Mouse (Mus musculus) midbrain, embryonic 15.5 days (tissue): ENCODE data around the gene Slc22a12. TPM values are rescaled to one million over a fixed set of nuclear protein-coding genes. Genes with fewer than 3 reads are reported as not detected.
A peak's percentile ranks its signal among the peaks of the same experiment; 100 is the strongest.

Source experiments
- ATAC-seq: fragments of 200-750 bp; cut with Nextera tagmentation; replicated peaks from 2 replicates; pipeline ENCODE4 v1.8.0; 2017; ENCODE audit warnings: moderate TSS enrichment
- H3K27ac ChIP-seq: fragments of 300-500 bp; sonication (generic); 2 replicates; pipeline ENCODE4 v1.5.1; 2015; ENCODE audit warnings: mild to moderate bottlenecking, inconsistent platforms
- H3K27me3 ChIP-seq: fragments of 300-500 bp; sonication (generic); replicated peaks from 2 replicates; pipeline ENCODE4 v1.6.1; 2015; ENCODE audit warnings: inconsistent platforms
- H3K36me3 ChIP-seq: fragments of 300-500 bp; sonication (generic); replicated peaks from 2 replicates; pipeline ENCODE4 v1.6.1; 2015; ENCODE audit warnings: inconsistent platforms
- H3K4me1 ChIP-seq: fragments of 300-500 bp; sonication (generic); 2 replicates; pipeline ENCODE4 v1.6.1; 2015; ENCODE audit warnings: inconsistent platforms
- H3K4me2 ChIP-seq: fragments of 300-500 bp; sonication (generic); 2 replicates; pipeline ENCODE4 v1.6.1; 2015; ENCODE audit warnings: inconsistent platforms, mild to moderate bottlenecking, moderate library complexity
- H3K4me3 ChIP-seq: fragments of 300-500 bp; sonication (generic); 2 replicates; pipeline ENCODE4 v1.5.1; 2015; ENCODE audit warnings: mild to moderate bottlenecking, inconsistent platforms
- H3K9ac ChIP-seq: fragments of 300-500 bp; sonication (generic); 2 replicates; pipeline ENCODE4 v1.6.1; 2015; ENCODE audit warnings: mild to moderate bottlenecking, inconsistent platforms
- H3K9me3 ChIP-seq: fragments of 300-500 bp; sonication (generic); 2 replicates; pipeline ENCODE4 v1.6.1; 2016; ENCODE audit warnings: inconsistent platforms
- WGBS: fragments of 180-500 bp; shearing (Covaris S2); methylation state at CpG from one replicate; pipeline ENCODE4 v1.1.7; 2015; ENCODE audit warnings: mixed read lengths; 5-methylcytosine and 5-hydroxymethylcytosine counted together
- polyA plus RNA-seq: library from polyadenylated mRNA; unstranded; fragments of >200 nt; fragmentation: Nextera tagmentation; extraction: Ambion mirVana; gene quantifications from 2 replicates; pipeline ENCODE4 v1.2.1, GENCODE M21; 2015

The Slc22a12 gene
- polyA plus RNA-seq, 1 experiment from 2014 or later = 0.32 TPM

DNA sequence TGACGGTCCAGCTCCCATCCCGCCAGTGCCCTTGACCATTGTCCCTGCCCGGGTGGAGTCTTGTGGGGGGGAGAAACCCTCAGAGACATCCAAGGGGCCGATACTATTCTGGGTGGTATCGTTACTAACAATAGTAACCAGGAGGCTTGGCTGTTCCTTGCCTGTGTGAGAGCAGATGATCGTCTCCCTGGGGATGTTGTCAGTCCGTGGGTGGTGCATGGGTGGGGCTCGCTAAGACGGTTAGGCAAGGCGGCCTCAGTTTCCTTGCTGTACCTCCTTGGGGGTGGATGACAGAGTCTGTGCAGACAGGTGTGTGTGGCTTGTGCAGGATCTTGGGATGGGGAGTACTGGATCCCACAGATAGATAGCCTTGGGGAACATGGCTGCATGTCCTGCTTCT lies 35.4 kb downstream of the Slc22a12 start:
- Histone ChIP-seq H3K27ac (no peak overlapping the region), H3K9me3 (no peaks in the 10 kb centered on the region), H3K4me1 (peaks cover 34% of the 10 kb centered on the region), H3K27me3 (no peaks in the 10 kb centered on the region), H3K9ac (no peak overlapping the region), H3K4me3 (no peak overlapping the region), H3K4me2 (no peak overlapping the region), H3K36me3 (peaks cover 27% of the 10 kb centered on the region)
- ATAC-seq = no peak
- 48% methylated on average over 10 of the region's 10 CpGs for WGBS

DNA sequence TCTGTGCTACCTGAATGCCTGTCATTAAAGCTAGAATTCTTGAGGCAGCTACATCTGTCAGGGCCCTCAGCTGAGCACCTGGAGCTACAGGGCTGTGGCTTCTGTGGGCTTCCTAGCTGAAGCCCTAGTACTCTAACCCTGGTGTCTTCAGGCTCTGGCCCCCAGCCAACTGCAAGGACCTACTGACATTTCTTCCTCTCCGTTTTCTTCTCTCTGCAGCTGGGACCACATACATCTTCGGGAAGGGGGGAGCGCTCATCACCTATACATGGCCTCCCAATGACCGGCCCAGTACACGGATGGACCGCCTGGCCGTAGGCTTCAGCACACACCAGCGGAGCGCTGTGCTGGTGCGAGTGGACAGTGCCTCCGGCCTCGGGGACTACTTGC lies 38.2 kb downstream of the Slc22a12 start:
- H3K4me1 ChIP-seq = peaks cover 59% of the 10 kb centered on the region
- H3K4me3 ChIP-seq = no peak overlapping the region
- ATAC-seq = no peak
- H3K27ac ChIP-seq = peak overlapping the region; percentile 20
- H3K27me3 ChIP-seq = no peaks in the 10 kb centered on the region
- no peaks in the 10 kb centered on the region for H3K9me3 ChIP-seq
- 90% methylated on average over 12 of the region's 12 CpGs for WGBS
- H3K9ac ChIP-seq = no peak overlapping the region; the same call in 1 of the 2 replicates
- peaks cover 26% of the 10 kb centered on the region for H3K36me3 ChIP-seq
- H3K4me2 ChIP-seq = 0 out of 2 replicates have a peak overlapping the region, but pooled peaks have one; percentile 64

DNA sequence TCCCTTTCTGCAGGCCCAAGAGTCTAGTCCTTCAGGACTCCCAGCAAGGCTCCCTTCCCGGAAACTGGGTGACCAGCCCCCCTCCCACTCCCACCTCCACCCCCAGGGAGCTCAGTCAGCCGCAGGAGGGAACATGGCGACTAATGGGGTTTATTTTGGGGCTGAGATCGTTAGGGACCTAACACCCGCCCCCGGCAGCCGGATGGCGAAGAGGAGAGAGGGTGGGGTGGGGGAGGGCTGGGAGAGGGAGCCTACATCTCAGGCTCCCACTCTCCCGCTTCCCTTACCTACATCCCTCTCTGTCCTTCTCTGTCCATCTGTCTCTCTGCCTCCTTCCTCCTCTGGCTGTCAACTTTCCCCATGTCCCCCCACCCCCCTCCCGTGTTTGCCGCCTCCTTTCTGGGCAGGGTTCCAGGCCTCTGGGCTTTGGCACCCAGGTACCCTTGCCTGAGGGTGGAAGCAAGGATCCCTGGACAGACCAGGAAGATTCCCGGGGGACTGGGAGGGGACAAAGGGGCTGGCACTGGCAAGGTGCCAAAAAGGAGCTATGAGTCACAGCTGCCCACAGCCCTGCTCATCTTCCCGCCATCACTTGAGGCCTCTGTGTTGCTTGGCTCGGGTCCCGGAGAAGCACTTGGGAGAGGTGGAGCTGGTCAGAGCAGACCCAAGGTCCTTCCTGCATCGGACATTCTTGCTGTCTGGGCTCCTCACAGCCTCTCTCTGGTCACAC lies 38.7 kb downstream of the Slc22a12 start:
- Histone ChIP-seq H3K4me1 (peaks cover 61% of the 10 kb centered on the region), H3K9me3 (no peaks in the 10 kb centered on the region), H3K27ac (peak overlapping the region; percentile 82), H3K9ac (no peak overlapping the region; the same call in 1 of the 2 replicates), H3K4me2 (peak overlapping the region; percentile 64; the same call in 1 of the 2 replicates), H3K36me3 (peaks cover 22% of the 10 kb centered on the region), H3K4me3 (0 out of 2 replicates have a peak overlapping the region, but pooled peaks have one; percentile 94), H3K27me3 (no peaks in the 10 kb centered on the region)
- 48% methylated on average over 15 of the region's 16 CpGs for WGBS
- ATAC-seq = no peak

DNA sequence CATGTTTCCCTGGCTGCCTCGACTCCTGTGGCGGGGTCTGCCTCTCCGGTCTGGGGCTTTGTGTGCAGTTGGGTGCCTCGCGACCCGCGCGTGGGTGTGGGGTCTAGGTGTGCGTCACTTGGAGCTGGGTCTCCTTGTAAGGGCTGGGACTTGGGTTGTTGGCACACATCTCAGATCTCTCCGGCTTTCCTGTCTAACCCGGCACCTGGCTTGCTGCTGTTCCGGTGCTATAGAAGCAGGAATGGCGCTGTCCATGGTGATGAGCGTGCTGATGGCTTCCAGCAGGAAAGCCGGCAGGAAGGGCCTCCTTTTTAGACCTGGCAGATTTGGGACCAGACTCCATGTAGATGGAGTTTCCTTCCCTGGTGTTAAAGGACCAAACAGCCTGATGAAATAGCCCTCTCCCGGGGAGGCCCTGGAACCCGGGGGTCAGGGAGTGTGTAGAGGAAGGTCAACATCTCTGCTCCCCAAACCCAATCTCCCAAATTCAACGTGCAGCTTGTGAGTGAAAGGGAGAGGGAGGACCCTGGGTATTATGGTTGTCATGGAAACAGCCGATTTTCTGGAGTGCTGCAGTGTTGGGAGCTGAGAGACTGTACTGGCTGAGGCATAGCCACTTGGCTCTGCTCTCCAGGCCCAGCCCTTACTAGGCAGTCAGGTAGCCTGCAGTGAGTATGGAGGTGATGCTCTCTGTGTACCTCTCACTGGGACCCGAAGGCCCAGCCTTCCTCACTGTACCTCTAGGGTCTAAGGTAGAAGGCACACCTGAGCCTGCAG lies 40.1 kb downstream of the Slc22a12 start:
- Histone ChIP-seq H3K27me3 (no peaks in the 10 kb centered on the region), H3K4me2 (peak overlapping the region; percentile 64), H3K9ac (peak overlapping the region; percentile 51), H3K27ac (peak overlapping the region; percentile 82), H3K4me1 (peaks cover 61% of the 10 kb centered on the region), H3K4me3 (peak overlapping the region; percentile 94), H3K36me3 (peaks cover 22% of the 10 kb centered on the region), H3K9me3 (no peaks in the 10 kb centered on the region)
- 4% methylated on average over 20 of the region's 20 CpGs for WGBS
- ATAC-seq = peak; percentile 73

DNA sequence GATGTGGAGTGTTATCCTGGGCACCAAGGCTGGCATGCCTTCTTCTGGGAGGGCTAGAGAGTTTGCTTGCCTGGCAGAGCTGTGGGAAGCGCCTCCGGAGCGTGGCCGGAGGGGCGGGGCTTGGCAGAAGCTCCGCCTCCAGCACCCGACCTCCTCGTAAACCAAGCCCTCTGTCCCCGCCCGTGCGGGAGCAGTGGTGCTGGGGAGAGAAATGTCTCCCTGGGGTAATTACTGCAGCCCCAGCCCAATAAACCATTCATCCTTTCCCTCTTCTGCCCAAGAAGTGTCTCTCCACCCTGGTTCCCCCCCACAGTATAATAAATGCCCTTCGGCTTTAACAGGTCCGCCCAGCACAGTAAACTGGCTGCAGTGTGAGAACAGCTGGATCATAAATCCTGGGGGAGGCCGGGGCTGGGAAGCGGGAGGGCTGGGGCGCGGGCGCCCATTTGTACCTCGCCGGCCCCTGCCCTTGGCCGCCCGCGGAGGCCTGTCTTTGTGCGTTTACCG lies 40.7 kb downstream of the Slc22a12 start:
- Histone ChIP-seq H3K27ac (peak overlapping the region; percentile 82), H3K27me3 (no peaks in the 10 kb centered on the region), H3K9ac (peak overlapping the region; percentile 51), H3K4me1 (peaks cover 61% of the 10 kb centered on the region), H3K9me3 (no peaks in the 10 kb centered on the region), H3K4me2 (peak overlapping the region; percentile 64), H3K4me3 (peak overlapping the region; percentile 94), H3K36me3 (peaks cover 22% of the 10 kb centered on the region)
- peak; percentile 46 for ATAC-seq
- 1% methylated on average over 25 of the region's 25 CpGs for WGBS

DNA sequence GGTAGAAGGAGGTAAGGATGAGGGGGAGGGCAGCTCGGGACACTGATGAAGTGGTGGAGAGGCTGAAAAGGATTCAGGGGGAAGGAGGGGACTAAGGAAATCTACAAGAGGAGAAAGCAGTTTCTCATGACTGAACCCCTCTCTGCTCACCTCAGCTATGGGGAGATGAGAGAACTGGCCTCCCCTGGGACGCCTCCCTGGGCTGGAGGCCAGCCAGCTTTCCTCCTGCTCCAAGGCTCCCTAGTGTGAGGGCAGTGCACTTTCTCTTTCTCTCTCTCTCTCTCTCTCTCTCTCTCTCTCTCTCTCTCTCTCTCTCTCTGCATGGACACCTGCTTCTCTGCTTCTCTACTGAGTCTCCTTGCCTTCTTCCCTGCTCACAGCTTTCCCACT lies 42.2 kb downstream of the Slc22a12 start:
- peak overlapping the region; percentile 64 for H3K4me2 ChIP-seq
- peak overlapping the region; percentile 94 for H3K4me3 ChIP-seq
- no peaks in the 10 kb centered on the region for H3K9me3 ChIP-seq
- H3K36me3 ChIP-seq = peaks cover 9% of the 10 kb centered on the region
- H3K27ac ChIP-seq = peak overlapping the region; percentile 94
- WGBS = 44% methylated on average over 2 of the region's 2 CpGs
- peaks cover 71% of the 10 kb centered on the region for H3K4me1 ChIP-seq
- no peak for ATAC-seq
- peak overlapping the region; percentile 99 for H3K9ac ChIP-seq
- no peaks in the 10 kb centered on the region for H3K27me3 ChIP-seq

DNA sequence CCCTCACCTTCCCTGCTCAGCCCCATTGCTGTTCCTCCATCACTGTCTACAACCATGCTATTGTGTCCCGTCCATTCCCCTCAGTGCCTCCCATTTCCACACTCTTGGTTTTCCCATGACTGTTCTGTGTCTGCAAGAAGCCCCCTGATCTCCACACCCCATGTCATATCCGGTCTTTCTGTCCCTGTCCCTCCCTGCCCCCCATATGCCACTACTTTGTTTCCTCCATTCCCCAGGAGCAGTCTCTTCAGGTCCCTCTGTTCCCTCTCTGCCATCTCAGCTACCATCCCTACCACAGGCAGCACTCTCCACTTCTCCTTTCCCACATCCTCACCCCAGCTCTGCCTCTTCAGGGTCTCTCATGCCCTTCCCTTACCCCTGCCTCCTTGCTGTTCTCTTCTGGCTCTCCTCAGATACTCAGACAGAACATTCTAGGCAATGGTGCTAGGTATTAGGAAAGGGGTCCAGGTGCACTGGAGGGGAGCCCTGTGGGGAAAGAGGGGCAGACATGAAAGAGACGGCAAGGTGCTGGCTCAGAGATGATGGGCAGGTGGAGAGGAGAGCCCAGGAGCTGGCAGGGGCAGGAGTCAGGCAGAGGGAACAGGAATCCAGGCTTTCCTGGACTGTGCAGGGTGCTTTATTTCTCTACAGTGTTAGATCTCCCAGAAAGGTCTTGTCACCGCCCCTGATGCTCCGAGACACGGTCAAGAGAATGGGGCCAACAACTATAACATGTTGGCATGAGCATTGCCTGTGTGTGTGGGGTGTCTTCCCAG lies 42.8 kb downstream of the Slc22a12 start:
- Histone ChIP-seq H3K27me3 (no peaks in the 10 kb centered on the region), H3K36me3 (peaks cover 4% of the 10 kb centered on the region), H3K27ac (peak overlapping the region; percentile 94), H3K9me3 (no peaks in the 10 kb centered on the region), H3K4me3 (peak overlapping the region; percentile 94), H3K9ac (peak overlapping the region; percentile 99), H3K4me1 (peaks cover 77% of the 10 kb centered on the region), H3K4me2 (peak overlapping the region; percentile 64)
- 39% methylated on average over 6 of the region's 6 CpGs for WGBS
- ATAC-seq = no peak

DNA sequence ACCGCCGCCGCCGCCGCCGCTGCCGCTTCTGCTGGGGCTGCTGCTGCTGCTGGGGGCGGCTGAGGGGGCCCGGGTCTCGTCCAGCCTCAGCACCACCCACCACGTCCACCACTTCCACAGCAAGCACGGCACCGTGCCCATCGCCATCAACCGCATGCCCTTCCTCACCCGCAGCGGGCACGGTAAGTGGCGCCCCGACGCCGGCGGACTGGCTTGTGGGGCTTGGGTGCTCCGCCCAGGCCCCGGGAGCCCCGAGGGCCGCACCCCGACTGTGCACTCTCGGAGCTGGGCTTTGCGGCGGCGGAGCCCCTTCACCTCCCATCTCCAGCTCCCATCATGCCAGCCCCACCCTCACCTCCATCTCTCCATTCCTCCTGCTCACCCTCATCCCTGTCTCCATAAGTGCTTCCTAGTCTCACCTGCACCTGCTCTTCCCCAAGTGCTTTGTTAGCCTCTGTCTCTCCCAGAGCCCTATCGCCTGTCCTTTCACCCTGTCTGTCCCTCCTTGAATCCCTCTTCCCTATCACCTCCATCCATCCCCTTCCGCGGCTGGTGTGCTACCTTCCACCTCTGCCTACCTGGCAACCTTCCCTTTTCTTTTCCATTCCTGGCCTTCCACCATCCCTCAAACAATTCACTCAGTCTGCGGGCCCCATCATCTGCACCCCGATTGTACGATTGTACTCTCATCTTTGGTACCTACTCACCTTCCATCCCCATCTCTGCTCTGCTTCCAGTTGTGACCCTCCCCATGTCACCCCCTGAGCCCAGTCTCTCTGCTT lies 44.3 kb downstream of the Slc22a12 start:
- H3K4me1 ChIP-seq = peaks cover 64% of the 10 kb centered on the region
- H3K4me2 ChIP-seq = peak overlapping the region; percentile 64
- H3K4me3 ChIP-seq = peak overlapping the region; percentile 94
- peak overlapping the region; percentile 94 for H3K27ac ChIP-seq
- no peak for ATAC-seq
- H3K27me3 ChIP-seq = no peaks in the 10 kb centered on the region
- WGBS = 2% methylated on average over 37 of the region's 38 CpGs
- H3K9ac ChIP-seq = peak overlapping the region; percentile 99
- no peaks in the 10 kb centered on the region for H3K36me3 ChIP-seq
- H3K9me3 ChIP-seq = no peaks in the 10 kb centered on the region

DNA sequence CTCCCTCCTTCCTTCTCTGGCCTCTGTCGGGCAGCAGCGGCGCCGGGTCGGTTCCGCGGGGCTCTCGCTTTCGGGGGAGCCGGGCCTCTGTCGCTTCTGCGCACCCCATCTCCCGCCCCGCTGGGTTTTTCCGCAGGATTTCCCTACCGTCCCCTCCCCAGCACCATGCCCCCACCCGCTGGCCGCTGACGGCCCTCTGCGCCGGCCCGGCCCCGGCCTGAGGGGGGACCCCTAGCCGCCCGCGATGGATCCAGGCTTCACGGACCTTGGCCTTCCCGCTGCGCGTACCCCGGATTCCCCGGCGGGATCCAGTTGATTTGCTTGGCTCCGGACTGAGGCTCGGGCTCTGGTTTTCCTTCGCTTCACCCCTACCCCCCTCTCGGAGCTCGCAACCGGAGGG lies 45.0 kb downstream of the Slc22a12 start:
- Histone ChIP-seq H3K9ac (peak overlapping the region; percentile 99), H3K4me3 (peak overlapping the region; percentile 94), H3K9me3 (no peaks in the 10 kb centered on the region), H3K27ac (peak overlapping the region; percentile 94), H3K27me3 (no peaks in the 10 kb centered on the region), H3K4me1 (peaks cover 57% of the 10 kb centered on the region), H3K36me3 (no peaks in the 10 kb centered on the region), H3K4me2 (peak overlapping the region; percentile 64)
- ATAC-seq = peak; percentile 19
- under 1% methylated on average over 35 of the region's 39 CpGs for WGBS

DNA sequence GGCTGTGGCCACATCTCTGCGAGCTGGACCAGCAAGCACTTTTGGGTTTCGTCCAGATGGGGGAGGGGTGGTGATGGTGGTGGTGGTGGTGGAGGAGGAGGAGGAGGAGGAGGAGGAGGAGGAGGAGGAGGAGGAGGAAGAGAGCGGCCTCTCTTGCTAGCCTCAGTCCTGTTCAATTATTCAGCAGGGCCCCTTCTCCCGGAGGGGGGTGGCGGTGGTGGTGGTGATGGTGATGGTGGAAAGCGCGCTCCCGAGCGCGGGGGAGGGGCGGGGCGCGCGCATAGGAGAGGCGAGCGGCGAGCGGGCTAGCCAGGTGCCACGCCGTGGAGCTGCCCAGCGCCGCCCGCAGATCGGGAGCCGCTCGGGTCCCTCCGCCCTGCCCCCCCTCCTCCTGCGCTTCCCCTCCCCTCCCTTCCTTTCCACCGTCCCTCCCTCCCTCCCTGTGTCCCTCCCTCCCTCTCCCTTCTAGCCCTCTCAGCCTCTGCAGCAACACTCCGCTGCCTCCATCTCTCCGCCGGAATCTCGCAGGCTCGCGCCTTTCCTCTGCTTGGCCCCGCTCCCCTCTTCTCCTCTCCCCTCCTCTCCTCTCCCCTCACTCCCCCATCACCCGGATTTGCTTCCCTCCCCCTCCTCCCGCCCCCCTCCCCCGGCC lies 45.6 kb downstream of the Slc22a12 start:
- WGBS = 0% methylated on average over 24 of the region's 39 CpGs
- Histone ChIP-seq H3K27me3 (no peaks in the 10 kb centered on the region), H3K36me3 (no peaks in the 10 kb centered on the region), H3K4me2 (peak overlapping the region; percentile 64), H3K9ac (peak overlapping the region; percentile 99), H3K9me3 (no peaks in the 10 kb centered on the region), H3K27ac (peak overlapping the region; percentile 94), H3K4me3 (peak overlapping the region; percentile 94), H3K4me1 (peaks cover 54% of the 10 kb centered on the region)
- peak; percentile 68 for ATAC-seq
